Mouse (Mus musculus) kidney, adult 2 months (tissue): ENCODE results near the gene Lpin2.

Source experiments
- CTCF ChIP-seq: fragments of 200-500 bp; conservative IDR thresholded peaks from 2 replicates; pipeline ENCODE4 v1.5.1; 2011; ENCODE audit warnings: low read depth, mild to moderate bottlenecking, control low read depth, low read length, moderate library complexity, mixed read lengths; ENCODE audit not compliant: insufficient read depth, insufficient read length
- POLR2A ChIP-seq: fragments of 200-500 bp; IDR thresholded peaks from one replicate; pipeline ENCODE4 v1.6.1; 2011; ENCODE audit warnings: low read depth, low read length, control low read depth

DNA sequence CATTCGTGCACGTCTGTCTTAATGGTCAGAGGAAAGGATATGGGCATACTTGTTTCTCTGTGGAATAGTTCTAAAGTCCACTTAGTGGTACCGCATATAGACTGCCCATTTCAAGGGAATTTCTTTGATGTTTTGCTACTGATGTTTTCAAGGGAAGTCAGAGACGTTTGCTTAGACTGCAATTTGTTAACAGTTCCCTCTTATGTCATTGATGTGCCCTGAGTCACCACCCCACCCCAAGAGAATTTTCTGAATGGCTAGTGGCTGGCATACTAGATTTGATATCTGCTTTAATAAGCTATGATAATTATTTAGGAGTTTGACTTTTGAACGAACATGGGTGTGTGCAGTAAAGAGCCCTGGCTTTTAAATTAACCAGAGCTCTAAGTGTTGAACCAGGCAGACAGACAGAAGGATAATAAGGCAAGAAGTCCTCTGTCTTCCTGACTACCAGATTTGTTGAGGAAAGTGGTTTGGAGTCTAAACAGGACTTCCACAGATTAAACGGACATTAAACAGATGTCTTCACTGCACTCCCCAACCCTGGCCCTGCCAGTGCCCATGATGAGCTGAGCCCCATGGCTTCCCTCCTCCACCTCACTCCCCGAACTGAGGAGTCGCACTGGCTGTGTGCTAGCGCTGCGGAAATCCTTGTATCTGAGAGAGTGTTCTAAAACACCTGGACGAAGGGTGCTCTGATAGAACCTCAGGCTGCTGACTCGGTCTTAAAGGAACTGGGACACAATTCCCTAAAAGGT lies 24.0 kb downstream of the Lpin2 start:
- TF ChIP-seq CTCF (no peak), POLR2A (no peak)
